Comparison of ENCODE assay signal across 12 mouse cellular contexts in genomic region chr6:115004636-115005035, GRCm38 (mm10). TPM values are rescaled to one million over a fixed set of nuclear protein-coding genes. Genes with fewer than 3 reads are reported as not detected.
DNase-seq lines count a peak whose midpoint lies in the region; ATAC-seq and TF ChIP-seq lines count a peak whose summit lies in the region.
"Had no signal": no experiment of that assay in that cellular context is flagged by ENCODE, and none has a peak within 500 bp of the region (broad histone marks: within the 10 kb centered on the region; RNA-seq: fewer than 3 reads in every experiment).

No protein-coding gene starts in this region.

- no peak overlapping the region for H3K27ac ChIP-seq in hindbrain, postnatal 0 days
- no peak overlapping the region for H3K27ac ChIP-seq in hindbrain, embryonic 13.5 days
- no peak overlapping the region for H3K27ac ChIP-seq in stomach, postnatal 0 days (replicated peaks)

- H3K4me1 ChIP-seq in hindbrain, postnatal 0 days (ENCODE audit: insufficient read depth, low read length), result no peaks in the 10 kb centered on the region
- peaks cover 9% of the 10 kb centered on the region; the same call in 1 of the 2 replicates for H3K4me1 ChIP-seq in hindbrain, embryonic 13.5 days (replicated peaks)
- no peaks in the 10 kb centered on the region for H3K4me1 ChIP-seq in stomach, postnatal 0 days (replicated peaks; ENCODE audit: control insufficient read depth, insufficient read depth)

- no peaks in the 10 kb centered on the region for H3K27me3 ChIP-seq in hindbrain, postnatal 0 days (ENCODE audit: insufficient read depth, low read length)
- no peaks in the 10 kb centered on the region for H3K27me3 ChIP-seq in hindbrain, embryonic 13.5 days
- no peaks in the 10 kb centered on the region for H3K27me3 ChIP-seq in stomach, postnatal 0 days (ENCODE audit: control insufficient read depth, insufficient read depth, low read length)

- H3K36me3 ChIP-seq in hindbrain, postnatal 0 days (ENCODE audit: insufficient read depth, low read length), result peaks cover 13% of the 10 kb centered on the region
- H3K36me3 ChIP-seq in hindbrain, embryonic 13.5 days, result peaks cover 30% of the 10 kb centered on the region
- no peaks in the 10 kb centered on the region; the same call in 1 of the 2 replicates for H3K36me3 ChIP-seq in stomach, postnatal 0 days (ENCODE audit: control insufficient read depth, insufficient read depth, low read length)

- no peak for ATAC-seq in hindbrain, postnatal 0 days
- no peak for ATAC-seq in hindbrain, embryonic 13.5 days (ENCODE audit: low FRiP score)
- ATAC-seq in stomach, postnatal 0 days (ENCODE audit: low FRiP score, low TSS enrichment), result no peak
- ATAC-seq: inflammation-experienced regulatory T-cells, adult 6 months had no signal

- WGBS in hindbrain, postnatal 0 days, result 64% methylated on average over 8 of the region's 8 CpGs
- WGBS in hindbrain, embryonic 13.5 days, result 78% methylated on average over 8 of the region's 8 CpGs
- 90% methylated on average over 8 of the region's 8 CpGs for WGBS in stomach, postnatal 0 days

- DNase-seq in hindbrain, postnatal 0 days (ENCODE audit: low spot score), result no peak
- peak; percentile 67 to 76 for DNase-seq in frontal cortex, adult 2 months (ENCODE audit: extremely low spot score in 1 of 2, low spot score in 1 of 2)
- peak; percentile 59 for DNase-seq in left cerebral cortex, adult 11 months (ENCODE audit: low spot score)
- no peak for DNase-seq in stomach, postnatal 0 days (ENCODE audit: low spot score)
- DNase-seq in kidney, postnatal 14 days, result no peak
- DNase-seq in heart, postnatal 4 days, result no peak
- DNase-seq in adrenal gland, adult 8-10 months, result no peak
- DNase-seq: lung, embryonic 14.5 days; midbrain, embryonic 14.5 days; thymus, postnatal 4 days had no signal

- no peak overlapping the region for H3K4me2 ChIP-seq in hindbrain, postnatal 0 days (ENCODE audit: low read depth, low read length)
- no peak overlapping the region for H3K4me2 ChIP-seq in hindbrain, embryonic 13.5 days
- H3K4me2 ChIP-seq in stomach, postnatal 0 days (replicated peaks; ENCODE audit: low read depth), result no peak overlapping the region
- H3K4me2 ChIP-seq: lung, embryonic 14.5 days had no signal

- TF ChIP-seq CTCF in hindbrain, postnatal 0 days (IDR thresholded peaks at IDR 0.05; ENCODE audit: low read depth), result peak; percentile 22; the same call in 1 of the 2 replicates
- TF ChIP-seq CTCF in stomach, postnatal 0 days (IDR thresholded peaks at IDR 0.05; ENCODE audit: low read depth), result peak; percentile 16; the same call in 1 of the 2 replicates

- no peak for TF ChIP-seq EP300 in stomach, postnatal 0 days (optimal IDR thresholded peaks at IDR 0.05)

- no peaks in the 10 kb centered on the region for H3K9me3 ChIP-seq in hindbrain, postnatal 0 days (ENCODE audit: low read length)
- H3K9me3 ChIP-seq in hindbrain, embryonic 13.5 days, result no peaks in the 10 kb centered on the region
- no peaks in the 10 kb centered on the region for H3K9me3 ChIP-seq in stomach, postnatal 0 days (ENCODE audit: control insufficient read depth, low read length)

- H3K9ac ChIP-seq in hindbrain, postnatal 0 days (replicated peaks; ENCODE audit: low read length), result no peak overlapping the region
- H3K9ac ChIP-seq in hindbrain, embryonic 13.5 days, result no peak overlapping the region
- H3K9ac ChIP-seq in stomach, postnatal 0 days (ENCODE audit: low read length), result no peak overlapping the region
- H3K9ac ChIP-seq: lung, embryonic 14.5 days had no signal

- no peak overlapping the region for H3K4me3 ChIP-seq in hindbrain, postnatal 0 days (ENCODE audit: low read length)
- no peak overlapping the region for H3K4me3 ChIP-seq in hindbrain, embryonic 13.5 days
- no peak overlapping the region for H3K4me3 ChIP-seq in stomach, postnatal 0 days (ENCODE audit: low read depth, low read length)

RNA-seq across cellular contexts. Expression of gene Tamm41, which starts 33.0 kb away (rescaled TPM):
- total RNA-seq in hindbrain, postnatal 0 days (2014; rRNA removed), result 44.3 and 51.1 TPM in 2 replicates
- 47.1 and 47.7 TPM in 2 replicates for polyA plus RNA-seq in hindbrain, postnatal 0 days (2015; fragmentation: Nextera tagmentation; extraction: Ambion mirVana)
- polyA plus RNA-seq in hindbrain, embryonic 13.5 days (2015; fragmentation: Nextera tagmentation; extraction: Ambion mirVana), result 49.6 and 50.8 TPM in 2 replicates
- polyA plus RNA-seq in frontal cortex, adult 2 months (2012; rRNA removed), result 20.1 and 20.4 TPM in 2 replicates
- 35.8 and 36.0 TPM in 2 replicates for polyA plus RNA-seq in stomach, postnatal 0 days (2015; fragmentation: Nextera tagmentation; extraction: Ambion mirVana)
- total RNA-seq in heart, postnatal 4 days (2021), result 10 to 100 TPM; 23.3 to 25.3 TPM
- total RNA-seq in adrenal gland, adult 8-10 months (2022), result 10 to 100 TPM; 13.3 to 25.8 (median 17.0) TPM

RNA-seq across cellular contexts. Expression of gene Vgll4, which starts 34.8 kb away (rescaled TPM):
- 85.4 and 88.5 TPM in 2 replicates for total RNA-seq in hindbrain, postnatal 0 days (2014; rRNA removed)
- 49.4 and 53.2 TPM in 2 replicates for polyA plus RNA-seq in hindbrain, postnatal 0 days (2015; fragmentation: Nextera tagmentation; extraction: Ambion mirVana)
- polyA plus RNA-seq in hindbrain, embryonic 13.5 days (2015; fragmentation: Nextera tagmentation; extraction: Ambion mirVana), result 62.4 and 65.9 TPM in 2 replicates
- polyA plus RNA-seq in frontal cortex, adult 2 months (2012; rRNA removed), result 33.5 and 37.6 TPM in 2 replicates
- 38.5 and 42.1 TPM in 2 replicates for polyA plus RNA-seq in stomach, postnatal 0 days (2015; fragmentation: Nextera tagmentation; extraction: Ambion mirVana)
- 10 to 100 TPM; 37.4 to 40.4 TPM for total RNA-seq in heart, postnatal 4 days (2021)
- 10 to 100 TPM; 43.0 to 49.5 (median 45.6) TPM for total RNA-seq in adrenal gland, adult 8-10 months (2022)

Comparison
In these comparisons a context has a peak if more than half of its experiments do, and no peak if none do; other contexts are left out.
1. DNase-seq: peak in frontal cortex, adult 2 months (2 of 2) and left cerebral cortex, adult 11 months (single experiment); none in hindbrain, postnatal 0 days (single experiment), stomach, postnatal 0 days (single experiment), kidney, postnatal 14 days (single experiment), heart, postnatal 4 days (single experiment) and adrenal gland, adult 8-10 months (single experiment).